In genomic region chr7:140138021-140138310, GRCm38 (mm10) we compare ENCODE assay signal across 9 mouse cellular contexts. TPM values are rescaled to one million over a fixed set of nuclear protein-coding genes. Genes with fewer than 3 reads are reported as not detected.
DNase-seq lines count a peak whose midpoint lies in the region; ATAC-seq and TF ChIP-seq lines count a peak whose summit lies in the region.
"Had no signal": no experiment of that assay in that cellular context is flagged by ENCODE, and none has a peak within 500 bp of the region (broad histone marks: within the 10 kb centered on the region; RNA-seq: fewer than 3 reads in every experiment).

No protein-coding gene starts in this region.

- TF ChIP-seq CTCF in liver, adult 2 months (IDR thresholded peaks at IDR 0.05; ENCODE audit: low read depth, low read length): no peak

- TF ChIP-seq POLR2A in liver, adult 2 months (IDR thresholded peaks at IDR 0.05; ENCODE audit: extremely low read depth, insufficient read depth, low read length): no peak

- H3K4me3 ChIP-seq in liver, adult 2 months (ENCODE audit: insufficient read depth, low read depth, low read length): peak overlapping the region; percentile 82
- H3K4me3 ChIP-seq in embryonic facial prominence, embryonic 13.5 days: peak overlapping the region; percentile 86
- peak overlapping the region; percentile 81 for H3K4me3 ChIP-seq in intestine, embryonic 15.5 days (replicated peaks)
- H3K4me3 ChIP-seq in neural tube, embryonic 12.5 days: peak overlapping the region; percentile 74

- peak overlapping the region; percentile 89 for H3K4me2 ChIP-seq in embryonic facial prominence, embryonic 13.5 days
- peak overlapping the region; percentile 86 for H3K4me2 ChIP-seq in intestine, embryonic 15.5 days (replicated peaks)
- H3K4me2 ChIP-seq in neural tube, embryonic 12.5 days (replicated peaks): peak overlapping the region; percentile 81

- peaks cover 4% of the 10 kb centered on the region for H3K36me3 ChIP-seq in liver, adult 2 months (ENCODE audit: control insufficient read depth, insufficient read depth, low read length)
- peaks cover 8% of the 10 kb centered on the region for H3K36me3 ChIP-seq in embryonic facial prominence, embryonic 13.5 days
- peaks cover 3% of the 10 kb centered on the region; the same call in 1 of the 2 replicates for H3K36me3 ChIP-seq in intestine, embryonic 15.5 days
- H3K36me3 ChIP-seq in neural tube, embryonic 12.5 days: no peaks in the 10 kb centered on the region

- no peaks in the 10 kb centered on the region for H3K27me3 ChIP-seq in liver, adult 2 months (ENCODE audit: control insufficient read depth, insufficient read depth, low read length)
- H3K27me3 ChIP-seq in embryonic facial prominence, embryonic 13.5 days: no peaks in the 10 kb centered on the region
- H3K27me3 ChIP-seq in intestine, embryonic 15.5 days (replicated peaks): no peaks in the 10 kb centered on the region
- no peaks in the 10 kb centered on the region for H3K27me3 ChIP-seq in neural tube, embryonic 12.5 days (replicated peaks)

- DNase-seq in liver, adult 2 months (ENCODE audit: extremely low read depth, low read depth, low spot score): no peak
- DNase-seq in liver: no peak
- no peak for DNase-seq in thymus, postnatal 10 days (ENCODE audit: low spot score in 2 of 2)
- no peak for DNase-seq in gastrocnemius, postnatal 14 days
- DNase-seq in right cerebral cortex, postnatal 4 days: no peak

- ATAC-seq in embryonic facial prominence, embryonic 13.5 days (ENCODE audit: insufficient number of reproducible peaks, insufficient read depth, low FRiP score, low TSS enrichment, low read depth): no peak
- no peak for ATAC-seq in intestine, embryonic 15.5 days
- no peak; the same call in 1 of the 2 replicates for ATAC-seq in neural tube, embryonic 12.5 days (ENCODE audit: low FRiP score, low read depth)

- H3K9ac ChIP-seq in liver, adult 2 months (ENCODE audit: low read depth, low read length): peak overlapping the region; percentile 90
- peak overlapping the region; percentile 88 for H3K9ac ChIP-seq in embryonic facial prominence, embryonic 13.5 days
- peak overlapping the region; percentile 90 for H3K9ac ChIP-seq in intestine, embryonic 15.5 days
- H3K9ac ChIP-seq in neural tube, embryonic 12.5 days: peak overlapping the region; percentile 77

- H3K9me3 ChIP-seq in embryonic facial prominence, embryonic 13.5 days: no peaks in the 10 kb centered on the region
- H3K9me3 ChIP-seq in intestine, embryonic 15.5 days: no peaks in the 10 kb centered on the region
- no peaks in the 10 kb centered on the region for H3K9me3 ChIP-seq in neural tube, embryonic 12.5 days

- intact Hi-C loops in gastrocnemius, postnatal 14 days (cut with DNase I; ENCODE audit: low total_unique reads): no loop called here

- H3K79me2 ChIP-seq in liver, adult 2 months (ENCODE audit: control insufficient read depth, insufficient read depth, low read length): no peaks in the 10 kb centered on the region

- peaks cover 2% of the 10 kb centered on the region; the same call in 1 of the 2 replicates for H3K4me1 ChIP-seq in liver, adult 2 months (ENCODE audit: control insufficient read depth, insufficient read depth, low read length)
- peaks cover 5% of the 10 kb centered on the region for H3K4me1 ChIP-seq in embryonic facial prominence, embryonic 13.5 days
- H3K4me1 ChIP-seq in intestine, embryonic 15.5 days (replicated peaks): no peaks in the 10 kb centered on the region
- H3K4me1 ChIP-seq in neural tube, embryonic 12.5 days: peaks cover 5% of the 10 kb centered on the region; the same call in 1 of the 2 replicates

- H3K27ac ChIP-seq in liver, adult 2 months (replicated peaks; ENCODE audit: insufficient read depth, low read depth, low read length): peak overlapping the region; percentile 72
- H3K27ac ChIP-seq in embryonic facial prominence, embryonic 13.5 days: peak overlapping the region; percentile 79
- H3K27ac ChIP-seq in intestine, embryonic 15.5 days: peak overlapping the region; percentile 81
- H3K27ac ChIP-seq in neural tube, embryonic 12.5 days: no peak overlapping the region

- WGBS in liver, adult 2 months: under 1% methylated on average over 8 of the region's 8 CpGs
- WGBS in embryonic facial prominence, embryonic 13.5 days: 0% methylated on average over 8 of the region's 8 CpGs
- WGBS in intestine, embryonic 15.5 days: under 1% methylated on average over 8 of the region's 8 CpGs
- under 1% methylated on average over 8 of the region's 8 CpGs for WGBS in neural tube, embryonic 12.5 days

RNA-seq across cellular contexts. Expression of gene Mtg1, which starts 0.6 kb away (rescaled TPM):
- total RNA-seq in liver, adult 2 months (2014; rRNA removed): 17.4 and 19.3 TPM in 2 replicates
- 24.7 and 29.7 TPM in 2 replicates for polyA plus RNA-seq in liver, adult 2 months (2012; rRNA removed)
- polyA plus RNA-seq in embryonic facial prominence, embryonic 13.5 days (2015; fragmentation: Nextera tagmentation; extraction: Ambion mirVana): 21.1 and 24.2 TPM in 2 replicates
- polyA plus RNA-seq in intestine, embryonic 15.5 days (2015; fragmentation: Nextera tagmentation; extraction: Ambion mirVana): 24.0 and 27.3 TPM in 2 replicates
- 24.2 and 26.0 TPM in 2 replicates for polyA plus RNA-seq in neural tube, embryonic 12.5 days (2016; fragmentation: Nextera tagmentation; extraction: Ambion mirVana)
- 10 to 100 TPM; 22.9 to 23.6 TPM for total RNA-seq in gastrocnemius, postnatal 14 days (2021)

RNA-seq across cellular contexts. Expression of gene Sprn, which starts 16.7 kb away (rescaled TPM):
- 1.4 and 1.5 TPM in 2 replicates for total RNA-seq in liver, adult 2 months (2014; rRNA removed)
- 1.3 and 1.7 TPM in 2 replicates for polyA plus RNA-seq in liver, adult 2 months (2012; rRNA removed)
- 0.72 TPM in 2 replicates for polyA plus RNA-seq in embryonic facial prominence, embryonic 13.5 days (2015; fragmentation: Nextera tagmentation; extraction: Ambion mirVana)
- 1.2 and 1.7 TPM in 2 replicates for polyA plus RNA-seq in intestine, embryonic 15.5 days (2015; fragmentation: Nextera tagmentation; extraction: Ambion mirVana)
- polyA plus RNA-seq in neural tube, embryonic 12.5 days (2016; fragmentation: Nextera tagmentation; extraction: Ambion mirVana): 3.7 and 4.3 TPM in 2 replicates
- under 1 TPM; 0.23 to 0.47 TPM for total RNA-seq in gastrocnemius, postnatal 14 days (2021)

RNA-seq across cellular contexts. Expression of gene Echs1, which starts 21.7 kb away (rescaled TPM):
- total RNA-seq in liver, adult 2 months (2014; rRNA removed): 411 and 412 TPM in 2 replicates
- 271 and 349 TPM in 2 replicates for polyA plus RNA-seq in liver, adult 2 months (2012; rRNA removed)
- polyA plus RNA-seq in embryonic facial prominence, embryonic 13.5 days (2015; fragmentation: Nextera tagmentation; extraction: Ambion mirVana): 170 and 172 TPM in 2 replicates
- polyA plus RNA-seq in intestine, embryonic 15.5 days (2015; fragmentation: Nextera tagmentation; extraction: Ambion mirVana): 183 and 188 TPM in 2 replicates
- polyA plus RNA-seq in neural tube, embryonic 12.5 days (2016; fragmentation: Nextera tagmentation; extraction: Ambion mirVana): 136 and 139 TPM in 2 replicates
- 100 to 1,000 TPM in 1 of 2 experiments, 10 to 100 TPM in 1; 91.8 to 114 TPM for total RNA-seq in gastrocnemius, postnatal 14 days (2021)

RNA-seq across cellular contexts. Expression of gene Paox, which starts 22.4 kb away (rescaled TPM):
- total RNA-seq in liver, adult 2 months (2014; rRNA removed): 86.9 and 87.5 TPM in 2 replicates
- polyA plus RNA-seq in liver, adult 2 months (2012; rRNA removed): 59.1 and 67.7 TPM in 2 replicates
- polyA plus RNA-seq in embryonic facial prominence, embryonic 13.5 days (2015; fragmentation: Nextera tagmentation; extraction: Ambion mirVana): 18.1 and 19.2 TPM in 2 replicates
- 38.3 and 38.4 TPM in 2 replicates for polyA plus RNA-seq in intestine, embryonic 15.5 days (2015; fragmentation: Nextera tagmentation; extraction: Ambion mirVana)
- 13.1 and 13.2 TPM in 2 replicates for polyA plus RNA-seq in neural tube, embryonic 12.5 days (2016; fragmentation: Nextera tagmentation; extraction: Ambion mirVana)
- total RNA-seq in gastrocnemius, postnatal 14 days (2021): 1 to 10 TPM; 3.7 to 4.7 TPM

RNA-seq across cellular contexts. Expression of gene Olfr522, which starts 26.6 kb away (rescaled TPM):
- not detected in 2 replicates for total RNA-seq in liver, adult 2 months (2014; rRNA removed)
- not detected in 2 replicates for polyA plus RNA-seq in liver, adult 2 months (2012; rRNA removed)
- not detected in 2 replicates for polyA plus RNA-seq in embryonic facial prominence, embryonic 13.5 days (2015; fragmentation: Nextera tagmentation; extraction: Ambion mirVana)
- not detected in 2 replicates for polyA plus RNA-seq in intestine, embryonic 15.5 days (2015; fragmentation: Nextera tagmentation; extraction: Ambion mirVana)
- polyA plus RNA-seq in neural tube, embryonic 12.5 days (2016; fragmentation: Nextera tagmentation; extraction: Ambion mirVana): not detected in 2 replicates
- not detected for total RNA-seq in gastrocnemius, postnatal 14 days (2021)
- polyA plus RNA-seq: gonadal fat pad, adult 2 months had no signal
